Mouse (Mus musculus): Measurements from ENCODE around the gene Mcl1.

Gene Mcl1

DNA sequence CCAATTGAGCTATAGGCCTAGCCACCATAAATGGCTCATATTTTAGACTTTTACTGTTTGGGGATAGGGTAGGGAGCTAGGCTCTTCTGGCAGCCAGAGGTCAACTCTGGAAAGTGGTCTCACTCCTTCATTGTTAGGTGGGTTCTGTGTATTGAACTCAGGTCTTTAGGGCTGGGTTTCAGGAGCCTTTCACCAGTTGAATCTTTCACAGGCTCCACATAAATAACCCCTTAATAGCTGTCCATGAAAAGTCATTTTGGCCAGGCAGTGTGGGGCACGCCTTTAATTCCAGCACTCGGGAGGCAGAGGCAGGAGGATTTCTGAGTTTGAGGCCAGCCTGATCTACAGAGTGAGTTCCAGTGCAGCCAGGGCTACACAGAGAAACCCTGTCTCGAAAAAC is 877 bp upstream of the Mcl1 start:
- CTCF ChIA-PET: interaction anchor here in 2 of 4 experiments (0.7 to 3.0 kb wide), 2 partner anchors 19 kb away, joined by 3 to 12 read pairs; no protein-coding TSS in a partner anchor
- POLR2A ChIA-PET: interaction anchor here (0.6 to 56.4 kb wide), 15 partner anchors 6 to 612 kb away, joined by 3 to 4534 read pairs (median 7); partner anchors contain the start of genes Ensa (in 3 of the 4), Mcl1 (in 3 of the 4), Adamtsl4 (in 2 of the 4) and Golph3l (in 1 of the 4)

DNA sequence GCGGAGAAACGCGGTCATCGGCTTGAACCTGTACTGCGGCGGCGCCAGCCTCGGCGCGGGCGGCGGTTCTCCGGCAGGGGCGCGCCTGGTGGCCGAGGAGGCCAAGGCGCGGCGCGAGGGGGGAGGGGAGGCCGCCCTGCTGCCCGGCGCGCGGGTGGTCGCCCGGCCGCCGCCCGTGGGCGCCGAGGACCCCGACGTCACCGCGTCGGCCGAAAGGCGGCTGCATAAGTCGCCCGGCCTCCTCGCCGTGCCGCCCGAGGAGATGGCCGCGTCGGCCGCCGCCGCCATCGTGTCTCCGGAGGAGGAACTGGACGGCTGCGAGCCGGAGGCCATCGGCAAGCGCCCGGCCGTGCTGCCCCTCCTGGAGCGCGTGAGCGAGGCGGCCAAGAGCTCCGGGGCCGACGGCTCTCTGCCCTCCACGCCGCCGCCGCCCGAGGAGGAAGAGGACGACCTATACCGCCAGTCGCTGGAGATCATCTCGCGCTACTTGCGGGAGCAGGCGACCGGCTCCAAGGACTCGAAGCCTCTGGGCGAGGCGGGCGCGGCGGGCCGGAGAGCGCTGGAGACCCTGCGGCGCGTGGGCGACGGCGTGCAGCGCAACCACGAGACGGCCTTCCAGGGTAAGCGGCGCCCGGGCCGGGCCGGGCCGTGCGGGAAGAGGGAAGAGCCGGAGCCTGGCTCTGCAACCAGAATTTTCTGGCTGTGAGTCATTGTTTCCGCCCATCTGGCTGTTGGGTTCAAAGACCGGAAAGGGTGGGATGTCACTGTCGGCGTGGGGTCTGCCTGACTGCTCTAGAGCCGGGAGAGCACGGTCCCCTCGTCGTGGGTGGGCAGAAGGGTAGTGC is 502 bp downstream of the Mcl1 start:
- CTCF ChIA-PET: interaction anchor here in 1 of 4 experiments (1.5 kb wide), 1 partner anchor 17 kb away, joined by 3 read pairs; no protein-coding TSS in a partner anchor
- POLR2A ChIA-PET: interaction anchor here (0.5 to 56.4 kb wide), 9 partner anchors 1 to 277 kb away, joined by 3 to 4534 read pairs (median 978); partner anchors contain the start of genes Mcl1 (in 3 of the 4), Adamtsl4 (in 2 of the 4) and Ensa (in 2 of the 4)

DNA sequence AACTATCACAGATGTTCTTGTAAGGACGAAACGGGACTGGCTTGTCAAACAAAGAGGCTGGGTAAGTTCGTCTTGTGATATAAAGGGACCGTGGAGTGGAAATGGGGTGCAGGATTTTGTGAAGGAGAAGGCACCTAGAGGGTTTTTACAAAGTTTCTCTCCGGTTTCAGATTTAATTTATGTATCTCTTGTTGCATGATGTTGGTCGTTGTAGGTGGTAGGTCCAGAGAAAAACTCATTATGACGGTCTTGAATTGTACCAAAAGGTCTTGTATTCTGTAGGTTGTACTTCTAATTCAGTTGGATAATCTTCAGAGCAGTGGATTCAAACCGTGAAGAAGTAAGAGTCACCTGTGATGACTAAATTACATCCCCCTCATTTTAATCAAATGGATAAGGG is 1.4 kb downstream of the Mcl1 start:
- ChIA-PET CTCF (interaction anchor here in 1 of 4 experiments (1.5 kb wide), 1 partner anchor 16 kb away, joined by 3 read pairs; no protein-coding TSS in a partner anchor), POLR2A (interaction anchor here in 3 of 4 experiments (1.8 to 56.4 kb wide), 8 partner anchors 2 to 75 kb away, joined by 4 to 4534 read pairs (median 2718); partner anchors contain the start of genes Mcl1 (in 3 of the 3), Adamtsl4 (in 2 of the 3) and Ensa (in 2 of the 3))

DNA sequence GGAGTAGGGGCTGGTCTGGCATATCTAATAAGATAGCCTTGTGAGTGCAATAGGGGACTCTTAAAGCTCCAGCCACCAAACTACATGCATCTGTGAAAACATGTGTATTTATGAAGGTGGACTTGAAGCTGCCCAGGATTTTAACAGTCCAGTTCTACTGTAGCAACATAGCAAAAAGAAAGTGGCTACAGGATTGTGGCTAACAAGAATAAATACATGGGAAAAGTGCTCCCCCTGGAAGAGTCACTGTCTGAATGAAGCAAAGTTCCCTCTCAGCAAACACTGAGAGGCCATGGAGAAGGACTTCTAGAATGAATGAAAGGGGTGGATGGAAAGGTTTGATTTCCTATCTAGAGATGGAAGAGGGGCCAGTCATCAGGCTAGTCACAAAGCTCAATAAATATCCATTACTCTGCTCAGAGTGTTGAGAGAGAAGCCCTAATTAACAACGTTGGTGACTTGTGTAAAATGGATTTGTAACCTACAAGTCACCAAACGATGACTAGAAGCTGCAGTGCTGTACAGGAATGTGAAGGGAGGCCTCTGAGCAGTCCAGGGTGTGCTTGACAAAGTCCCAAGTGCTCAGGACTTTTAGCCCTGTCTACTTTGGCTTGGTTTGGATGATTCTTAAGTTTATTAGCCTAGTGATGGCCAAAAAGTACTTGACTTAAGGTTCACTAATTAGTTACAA is 2.3 kb downstream of the Mcl1 start:
- CTCF ChIA-PET: interaction anchor here in 2 of 4 experiments (0.6 to 1.5 kb wide), 2 partner anchors 9 to 15 kb away, joined by 3 read pairs; no protein-coding TSS in a partner anchor

DNA sequence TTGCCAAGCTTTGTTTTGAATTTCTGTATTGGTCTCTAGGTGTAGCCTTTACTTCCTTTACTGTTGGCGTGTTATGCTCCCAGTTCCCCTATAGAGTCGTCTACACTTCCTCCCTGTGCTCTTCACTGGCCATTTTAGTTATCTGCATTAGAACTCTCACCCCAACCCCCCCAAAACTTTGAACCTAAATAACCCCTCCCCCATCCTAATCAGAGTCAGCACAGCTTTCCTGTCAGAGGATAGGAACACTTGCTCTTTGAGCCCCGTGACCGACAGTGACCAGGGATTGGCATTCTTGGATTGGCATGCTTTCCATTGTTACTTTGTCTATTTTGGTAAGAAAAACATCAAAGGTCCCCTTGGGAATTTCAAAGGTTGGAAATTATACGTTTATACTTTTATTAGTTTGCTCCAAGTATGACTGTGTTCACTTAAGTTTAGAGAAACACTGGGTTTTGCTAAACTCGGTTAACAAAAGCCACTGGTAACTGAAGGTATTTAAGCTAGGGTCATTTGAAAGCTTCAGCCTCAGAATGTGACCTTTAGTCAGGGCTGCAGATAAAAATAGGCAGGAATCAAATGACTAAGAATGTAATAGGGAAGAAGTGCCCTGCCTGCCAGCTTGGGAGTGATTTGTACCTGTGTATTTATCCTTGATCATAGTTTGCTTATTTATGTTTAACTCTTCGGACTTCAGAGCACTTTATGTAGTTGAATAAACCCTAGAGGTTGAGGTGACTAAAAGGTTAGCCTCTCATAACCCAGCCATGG is 3.5 kb downstream of the Mcl1 start:
- CTCF ChIA-PET: interaction anchor here in 1 of 4 experiments (0.7 to 1.0 kb wide), 2 partner anchors 24 to 276 kb away, joined by 3 read pairs; no protein-coding TSS in a partner anchor
- POLR2A ChIA-PET: interaction anchor here (0.6 to 56.4 kb wide), 23 partner anchors 3 to 633 kb away, joined by 3 to 4534 read pairs (median 20); partner anchors contain the start of genes Ensa (in 4 of the 4), Mcl1 (in 3 of the 4), Adamtsl4 (in 2 of the 4) and Golph3l (in 1 of the 4)

More for the DNA sequence above, 2.3 kb downstream of the Mcl1 start:
- POLR2A ChIA-PET: interaction anchor here (0.6 to 56.4 kb wide), 17 partner anchors 3 to 74 kb away, joined by 3 to 4534 read pairs (median 76); partner anchors contain the start of genes Ensa (in 4 of the 4), Mcl1 (in 3 of the 4), Adamtsl4 (in 2 of the 4) and Golph3l (in 1 of the 4)

DNA sequence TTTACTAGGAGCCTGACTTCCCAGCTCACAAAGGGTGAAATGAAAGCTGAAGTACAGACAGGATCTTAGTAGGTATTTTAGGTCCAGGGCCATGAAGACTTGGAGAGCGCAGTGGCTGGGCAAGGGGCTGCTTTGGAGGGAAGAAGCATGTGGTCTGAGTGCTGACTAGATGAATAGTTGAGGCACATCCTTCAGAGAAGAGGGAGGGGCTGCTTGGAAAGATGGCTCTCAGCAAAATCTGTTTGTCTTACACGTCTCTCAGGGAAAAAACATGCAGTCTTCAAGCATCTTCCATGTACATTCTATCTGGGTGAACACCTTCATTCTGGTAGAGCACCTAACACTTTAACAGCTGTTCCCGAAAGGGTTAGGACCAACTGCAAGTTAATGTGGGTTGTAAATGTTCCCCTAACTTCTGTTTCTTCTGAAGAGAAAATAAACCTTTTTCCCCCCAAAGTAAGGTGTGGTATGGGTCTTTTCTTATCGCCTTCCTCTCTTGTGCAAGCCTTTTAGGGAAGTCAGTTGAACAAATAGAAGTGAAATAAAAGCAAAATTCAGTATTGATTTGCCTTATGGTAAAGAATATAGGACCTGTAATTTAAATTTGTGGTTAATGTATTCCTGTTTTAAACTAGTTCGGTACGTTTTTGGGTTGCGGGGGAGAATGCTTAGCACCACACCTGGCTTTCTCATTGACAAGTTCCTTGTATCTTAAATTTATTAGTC is 4.3 kb downstream of the Mcl1 start:
- CTCF ChIA-PET: interaction anchor here in 3 of 4 experiments (0.6 to 3.3 kb wide), 7 partner anchors 11 to 29 kb away, joined by 3 to 23 read pairs (median 6); no protein-coding TSS in a partner anchor
- POLR2A ChIA-PET: interaction anchor here (0.7 to 56.4 kb wide), 28 partner anchors 2 to 634 kb away, joined by 3 to 4534 read pairs (median 12); partner anchors contain the start of genes Ensa (in 3 of the 4), Mcl1 (in 3 of the 4), Adamtsl4 (in 2 of the 4) and Golph3l (in 1 of the 4)

DNA sequence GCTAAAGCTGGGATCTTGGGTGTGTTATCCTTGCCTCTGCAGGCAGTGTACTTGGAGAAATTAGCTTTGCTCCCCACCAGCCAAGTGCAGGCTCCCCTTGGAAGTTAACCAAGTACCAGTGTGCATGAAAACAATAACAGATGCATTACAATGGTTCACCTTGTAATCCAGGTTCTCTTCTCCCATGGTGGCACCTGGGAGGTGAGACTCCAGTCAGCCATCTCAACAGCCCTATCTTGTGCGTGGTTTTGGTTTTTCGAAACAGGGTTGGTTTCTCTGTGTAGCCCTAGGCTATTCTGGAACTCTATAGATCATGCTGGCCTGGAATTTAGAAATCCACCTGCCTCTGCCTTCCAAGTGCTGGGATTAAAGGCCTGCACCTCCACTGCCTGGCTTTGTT is 4.9 kb downstream of the Mcl1 start:
- POLR2A ChIA-PET: interaction anchor here (0.6 to 56.4 kb wide), 39 partner anchors 1 to 598 kb away, joined by 3 to 4534 read pairs (median 6); partner anchors contain the start of genes Mcl1 (in 3 of the 4), Adamtsl4 (in 2 of the 4), Ensa (in 2 of the 4) and Golph3l (in 2 of the 4)
- CTCF ChIA-PET: interaction anchor here (0.6 to 3.3 kb wide), 11 partner anchors 10 to 356 kb away, joined by 3 to 23 read pairs (median 3); partner anchors contain the start of gene Anxa9 (in 1 of the 4)

DNA sequence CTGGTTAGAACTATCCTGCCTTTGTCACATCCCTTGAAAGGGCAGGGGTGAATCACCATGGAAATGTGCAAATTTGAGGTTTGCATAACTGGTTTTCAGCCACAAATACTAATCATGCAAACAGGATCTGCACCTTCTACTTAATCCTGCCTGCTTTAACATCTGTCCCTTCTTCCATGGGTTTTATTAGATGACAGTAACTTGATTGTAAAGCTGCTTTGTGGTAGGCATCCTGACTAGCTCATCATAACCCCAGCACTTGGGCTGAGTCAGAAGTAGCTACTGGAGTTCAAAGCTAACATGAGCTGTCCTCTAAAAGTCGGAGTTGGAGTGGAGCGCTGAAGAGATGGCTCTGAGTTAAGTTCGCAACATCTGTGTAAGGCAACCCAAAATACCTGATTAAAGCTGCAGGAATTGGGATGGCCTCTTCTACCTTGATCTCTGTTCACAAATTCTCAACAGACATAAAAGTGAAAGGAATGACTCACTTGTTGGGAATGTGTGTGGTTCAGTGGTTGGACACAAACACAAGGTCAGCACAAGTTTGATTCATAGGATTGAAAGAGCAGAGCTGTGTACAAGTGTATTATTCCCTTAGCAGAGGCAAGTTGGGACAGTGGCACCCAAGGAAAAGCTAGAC is 5.5 kb downstream of the Mcl1 start:
- CTCF ChIA-PET: interaction anchor here (0.5 to 3.3 kb wide), 12 partner anchors 9 to 440 kb away, joined by 3 to 23 read pairs (median 3); partner anchors contain the start of gene Anxa9 (in 1 of the 4)

DNA sequence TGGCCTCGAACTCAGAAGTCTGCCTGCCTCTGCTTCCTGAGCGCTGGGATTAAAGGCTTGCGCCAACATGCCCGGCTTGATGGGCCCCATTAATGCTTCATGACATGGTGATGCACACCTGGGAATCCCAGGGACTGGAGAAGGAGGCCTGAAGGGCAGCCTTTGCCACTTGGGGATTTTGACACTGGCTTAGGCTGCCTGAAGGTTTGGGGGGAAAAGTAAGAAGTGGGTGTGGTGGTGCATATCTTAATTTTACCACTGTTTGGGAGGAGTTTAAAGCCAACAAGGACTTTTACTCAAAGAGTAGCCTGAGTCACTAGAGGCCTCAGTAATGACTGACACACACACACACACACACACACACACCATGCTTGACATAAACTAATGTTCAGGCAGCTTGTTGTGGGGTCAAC is 6.4 kb downstream of the Mcl1 start:
- CTCF ChIA-PET: interaction anchor here in 3 of 4 experiments (1.2 to 4.0 kb wide), 6 partner anchors 11 to 37 kb away, joined by 3 to 27 read pairs (median 12); no protein-coding TSS in a partner anchor
- POLR2A ChIA-PET: interaction anchor here (0.6 to 56.4 kb wide), 38 partner anchors 0 to 597 kb away, joined by 3 to 4534 read pairs (median 6); partner anchors contain the start of genes Golph3l (in 4 of the 4), Ensa (in 3 of the 4), Mcl1 (in 3 of the 4) and Adamtsl4 (in 2 of the 4)

More for the DNA sequence above, 5.5 kb downstream of the Mcl1 start:
- POLR2A ChIA-PET: interaction anchor here (0.6 to 56.4 kb wide), 47 partner anchors 1 to 598 kb away, joined by 3 to 4534 read pairs (median 5); partner anchors contain the start of genes Ensa (in 3 of the 4), Golph3l (in 3 of the 4), Mcl1 (in 3 of the 4) and Adamtsl4 (in 2 of the 4)

DNA sequence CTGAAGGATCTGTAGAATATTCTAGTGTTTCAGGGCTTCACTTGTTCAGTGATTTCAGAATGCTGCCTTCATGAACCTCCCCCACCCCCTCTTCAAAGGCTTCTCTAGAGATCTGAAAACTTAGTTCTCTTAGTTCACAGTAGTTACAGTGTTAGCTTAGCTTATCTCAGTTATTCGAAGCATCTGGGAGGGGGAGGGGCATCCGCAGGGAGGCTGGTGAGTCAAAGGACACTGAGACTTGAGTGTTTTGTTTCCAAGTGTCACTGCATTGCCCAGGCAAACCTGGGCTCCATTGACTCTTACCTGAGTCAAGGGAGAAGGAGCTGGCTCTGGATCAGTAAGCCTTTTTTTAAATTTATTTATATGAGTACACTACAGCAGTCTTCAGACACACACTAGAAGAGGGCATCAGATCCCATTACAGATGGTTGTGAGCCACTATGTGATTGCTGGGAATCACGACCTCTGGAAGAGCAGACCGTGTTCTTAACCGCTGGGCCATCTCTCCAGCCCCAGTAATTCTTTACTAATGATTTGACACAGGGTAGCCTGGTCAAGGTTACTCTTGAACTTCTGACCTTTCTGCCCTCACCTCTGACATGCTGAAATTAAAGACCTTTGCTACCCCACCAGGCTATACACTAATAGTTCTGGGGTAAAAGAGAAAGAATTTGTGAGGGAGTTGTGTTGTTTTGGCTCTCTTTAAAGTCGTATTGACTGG is 7.7 kb downstream of the Mcl1 start:
- ChIA-PET CTCF (interaction anchor here in 3 of 4 experiments (1.0 to 4.0 kb wide), 6 partner anchors 9 to 36 kb away, joined by 3 to 27 read pairs (median 3); no protein-coding TSS in a partner anchor), POLR2A (interaction anchor here (0.6 to 56.4 kb wide), 23 partner anchors 2 to 674 kb away, joined by 3 to 4534 read pairs (median 27); partner anchors contain the start of genes Ensa (in 3 of the 4), Mcl1 (in 3 of the 4) and Adamtsl4 (in 2 of the 4))

DNA sequence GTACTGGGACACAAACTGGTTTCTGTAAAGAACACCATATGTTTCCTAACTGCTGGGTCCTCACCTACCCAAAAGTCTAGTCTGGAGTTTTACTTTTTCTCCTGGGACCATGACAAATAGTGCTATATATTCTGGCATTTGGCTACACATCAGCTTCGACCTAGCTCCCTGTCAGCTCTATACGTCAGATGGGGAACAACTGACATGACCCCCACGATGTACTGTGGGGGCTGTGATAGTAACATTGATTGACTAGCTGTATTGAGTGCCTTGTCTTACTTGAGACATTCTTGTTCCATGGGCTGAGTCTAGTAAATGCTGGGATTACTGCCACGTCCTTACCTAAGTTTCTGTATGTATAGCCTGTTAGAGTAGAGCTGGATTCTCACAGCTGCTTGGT is 8.9 kb downstream of the Mcl1 start:
- ChIA-PET POLR2A (interaction anchor here (0.6 to 56.4 kb wide), 46 partner anchors 3 to 833 kb away, joined by 3 to 4534 read pairs (median 5); partner anchors contain the start of genes Ensa (in 3 of the 4), Mcl1 (in 3 of the 4), Adamtsl4 (in 2 of the 4) and Cers2 (in 1 of the 4)), CTCF (interaction anchor here (0.6 to 4.0 kb wide), 13 partner anchors 8 to 34 kb away, joined by 3 to 27 read pairs (median 4); no protein-coding TSS in a partner anchor)

DNA sequence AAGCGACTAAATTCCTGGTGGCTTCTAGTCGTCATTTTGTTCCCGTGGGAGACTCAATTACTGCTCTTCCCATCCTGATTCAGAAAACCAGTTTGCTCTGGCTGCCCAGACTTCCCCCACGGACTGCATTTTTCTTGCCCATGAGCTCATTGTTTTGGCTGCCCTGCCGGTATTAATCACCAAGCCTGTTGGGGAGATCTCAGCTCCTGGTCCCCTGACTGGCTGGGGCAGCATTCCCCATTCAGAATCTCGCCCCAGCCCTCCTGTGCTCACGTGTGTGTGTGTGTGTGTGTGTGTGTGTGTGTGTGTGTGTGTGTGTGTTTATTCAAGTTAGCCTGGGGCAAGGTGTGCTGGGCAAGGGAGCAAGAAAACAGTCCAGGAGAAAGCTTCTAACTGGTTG is 9.4 kb downstream of the Mcl1 start:
- ChIA-PET POLR2A (interaction anchor here (0.6 to 56.4 kb wide), 49 partner anchors 3 to 1130 kb away, joined by 3 to 4534 read pairs (median 5); partner anchors contain the start of genes Ensa (in 3 of the 4), Mcl1 (in 3 of the 4), Adamtsl4 (in 2 of the 4) and Cers2 (in 1 of the 4)), CTCF (interaction anchor here (0.6 to 4.0 kb wide), 13 partner anchors 8 to 495 kb away, joined by 3 to 27 read pairs (median 4); no protein-coding TSS in a partner anchor)

DNA sequence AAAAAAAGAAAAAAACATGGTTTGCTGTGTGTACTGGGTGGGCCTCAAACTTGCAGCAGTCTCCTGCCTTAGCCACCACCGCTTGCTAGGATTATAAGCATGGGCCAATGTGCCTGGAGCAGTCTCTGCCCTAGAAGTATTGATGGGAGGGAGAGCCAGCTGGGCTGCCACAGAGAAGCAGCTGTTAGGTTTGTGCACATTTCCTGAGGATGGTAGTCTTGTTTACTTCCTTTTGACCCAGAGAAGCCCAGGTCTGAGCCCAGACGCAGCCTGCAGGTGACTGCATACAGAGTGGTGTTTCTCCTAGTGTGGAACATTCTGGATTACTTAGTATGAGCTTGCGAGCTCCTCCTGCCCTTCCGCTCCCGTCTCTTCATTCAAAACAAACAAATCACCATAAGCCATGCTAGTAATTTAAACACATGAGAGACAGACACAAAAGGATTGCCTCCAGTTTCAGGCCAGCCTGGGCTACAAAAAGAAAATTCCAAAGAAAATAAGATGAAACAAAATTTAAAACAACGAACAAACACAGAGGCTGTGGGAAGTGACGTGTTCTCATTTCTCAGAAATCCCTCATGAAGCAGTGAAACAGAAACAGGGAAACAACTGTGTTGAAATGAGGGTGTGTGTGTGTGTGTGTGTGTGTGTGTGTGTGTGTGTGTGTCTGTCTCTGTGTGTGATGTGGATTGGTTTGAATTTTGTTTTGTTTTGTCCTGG is 10.2 kb downstream of the Mcl1 start:
- POLR2A ChIA-PET: interaction anchor here (0.6 to 56.4 kb wide), 40 partner anchors 3 to 1129 kb away, joined by 3 to 4534 read pairs (median 5); partner anchors contain the start of genes Ensa (in 3 of the 4), Mcl1 (in 3 of the 4), Adamtsl4 (in 2 of the 4) and Golph3l (in 2 of the 4)
- CTCF ChIA-PET: interaction anchor here in 3 of 4 experiments (0.6 to 4.0 kb wide), 10 partner anchors 7 to 494 kb away, joined by 3 to 27 read pairs (median 4); no protein-coding TSS in a partner anchor

All from embryonic stem cell, embryonic (primary cell).